Mouse (Mus musculus): ENCODE results near the gene Slc5a5. TPM values are rescaled to one million over a fixed set of nuclear protein-coding genes. Genes with fewer than 3 reads are reported as not detected.

Gene Slc5a5
- polyA plus RNA-seq, 1 experiment from 2014 or later = 0.11 TPM

GRCm38 (mm10) chr8:70856028-70856427 lies 36.5 kb downstream of the Slc5a5 start:
- no peak for ATAC-seq (ENCODE audit: low read depth)
- H3K27ac ChIP-seq (ENCODE audit: low read length) = no peak overlapping the region
- H3K27me3 ChIP-seq (ENCODE audit: control insufficient read depth, insufficient read depth, low read depth, low read length) = peaks cover 16% of the 10 kb centered on the region
- no peak overlapping the region for H3K9ac ChIP-seq (ENCODE audit: low read depth, low read length)
- H3K4me3 ChIP-seq (ENCODE audit: low read depth, low read length) = no peak overlapping the region
- peaks cover 24% of the 10 kb centered on the region for H3K4me1 ChIP-seq (ENCODE audit: control insufficient read depth, low read depth, low read length)
- no peaks in the 10 kb centered on the region for H3K36me3 ChIP-seq (ENCODE audit: control insufficient read depth, insufficient read depth)
- 59% methylated on average over 5 of the region's 5 CpGs for WGBS (ENCODE audit: insufficient replicate concordance)
- H3K4me2 ChIP-seq (ENCODE audit: low read depth, low read length) = no peak overlapping the region
- H3K9me3 ChIP-seq (replicated peaks; ENCODE audit: control insufficient read depth, low read length) = no peaks in the 10 kb centered on the region

- no peak for ATAC-seq (ENCODE audit: low read depth)
- H3K4me2 ChIP-seq (ENCODE audit: low read depth, low read length) = no peak overlapping the region
- peaks cover 24% of the 10 kb centered on the region for H3K4me1 ChIP-seq (ENCODE audit: control insufficient read depth, low read depth, low read length)
- 22% methylated on average over 2 of the region's 2 CpGs for WGBS (ENCODE audit: insufficient replicate concordance)
- no peak overlapping the region for H3K27ac ChIP-seq (ENCODE audit: low read length)
- H3K27me3 ChIP-seq (ENCODE audit: control insufficient read depth, insufficient read depth, low read depth, low read length) = peaks cover 10% of the 10 kb centered on the region
- H3K9ac ChIP-seq (ENCODE audit: low read depth, low read length) = no peak overlapping the region
- no peaks in the 10 kb centered on the region for H3K36me3 ChIP-seq (ENCODE audit: control insufficient read depth, insufficient read depth)
- H3K4me3 ChIP-seq (ENCODE audit: low read depth, low read length) = no peak overlapping the region
- no peaks in the 10 kb centered on the region for H3K9me3 ChIP-seq (replicated peaks; ENCODE audit: control insufficient read depth, low read length)
Measured at GRCm38 (mm10) chr8:70853863-70854262, 38.7 kb downstream of the Slc5a5 start.

- H3K27ac ChIP-seq (ENCODE audit: low read length) = no peak overlapping the region
- H3K36me3 ChIP-seq (ENCODE audit: control insufficient read depth, insufficient read depth) = no peaks in the 10 kb centered on the region
- WGBS (ENCODE audit: insufficient replicate concordance) = 87% methylated on average over 41 of the region's 41 CpGs
- no peak overlapping the region for H3K4me3 ChIP-seq (ENCODE audit: low read depth, low read length)
- no peak overlapping the region for H3K9ac ChIP-seq (ENCODE audit: low read depth, low read length)
- no peak overlapping the region for H3K4me2 ChIP-seq (ENCODE audit: low read depth, low read length)
- no peak for ATAC-seq (ENCODE audit: low read depth)
- no peaks in the 10 kb centered on the region for H3K9me3 ChIP-seq (replicated peaks; ENCODE audit: control insufficient read depth, low read length)
- H3K4me1 ChIP-seq (ENCODE audit: control insufficient read depth, low read depth, low read length) = peaks cover 19% of the 10 kb centered on the region
- peaks cover 13% of the 10 kb centered on the region for H3K27me3 ChIP-seq (ENCODE audit: control insufficient read depth, insufficient read depth, low read depth, low read length)
Measured at GRCm38 (mm10) chr8:70852595-70853231, 39.8 kb downstream of the Slc5a5 start.

GRCm38 (mm10) chr8:70851837-70852236 lies 40.7 kb downstream of the Slc5a5 start:
- H3K4me3 ChIP-seq (ENCODE audit: low read depth, low read length) = no peak overlapping the region
- no peak overlapping the region for H3K9ac ChIP-seq (ENCODE audit: low read depth, low read length)
- no peak for ATAC-seq (ENCODE audit: low read depth)
- H3K27ac ChIP-seq (ENCODE audit: low read length) = no peak overlapping the region
- peaks cover 13% of the 10 kb centered on the region for H3K4me1 ChIP-seq (ENCODE audit: control insufficient read depth, low read depth, low read length)
- H3K4me2 ChIP-seq (ENCODE audit: low read depth, low read length) = no peak overlapping the region
- no peaks in the 10 kb centered on the region for H3K9me3 ChIP-seq (replicated peaks; ENCODE audit: control insufficient read depth, low read length)
- WGBS (ENCODE audit: insufficient replicate concordance) = 44% methylated on average over 6 of the region's 6 CpGs
- H3K36me3 ChIP-seq (ENCODE audit: control insufficient read depth, insufficient read depth) = no peaks in the 10 kb centered on the region
- peaks cover 15% of the 10 kb centered on the region for H3K27me3 ChIP-seq (ENCODE audit: control insufficient read depth, insufficient read depth, low read depth, low read length)

GRCm38 (mm10) chr8:70850947-70851346 lies 41.6 kb downstream of the Slc5a5 start:
- no peak overlapping the region for H3K4me3 ChIP-seq (ENCODE audit: low read depth, low read length)
- H3K27me3 ChIP-seq (ENCODE audit: control insufficient read depth, insufficient read depth, low read depth, low read length) = peaks cover 18% of the 10 kb centered on the region
- H3K36me3 ChIP-seq (ENCODE audit: control insufficient read depth, insufficient read depth) = no peaks in the 10 kb centered on the region
- WGBS (ENCODE audit: insufficient replicate concordance) = 64% methylated on average over 4 of the region's 4 CpGs
- peaks cover 13% of the 10 kb centered on the region for H3K4me1 ChIP-seq (ENCODE audit: control insufficient read depth, low read depth, low read length)
- no peaks in the 10 kb centered on the region for H3K9me3 ChIP-seq (replicated peaks; ENCODE audit: control insufficient read depth, low read length)
- ATAC-seq (ENCODE audit: low read depth) = no peak
- no peak overlapping the region for H3K27ac ChIP-seq (ENCODE audit: low read length)
- H3K9ac ChIP-seq (ENCODE audit: low read depth, low read length) = no peak overlapping the region
- H3K4me2 ChIP-seq (ENCODE audit: low read depth, low read length) = no peak overlapping the region

- peaks cover 12% of the 10 kb centered on the region for H3K27me3 ChIP-seq (ENCODE audit: control insufficient read depth, insufficient read depth, low read depth, low read length)
- ATAC-seq (ENCODE audit: low read depth) = no peak
Measured at GRCm38 (mm10) chr8:70850132-70850845, 42.3 kb downstream of the Slc5a5 start.

GRCm38 (mm10) chr8:70849333-70849990 lies 43.1 kb downstream of the Slc5a5 start:
- H3K4me3 ChIP-seq (ENCODE audit: low read depth, low read length) = no peak overlapping the region
- no peak overlapping the region for H3K27ac ChIP-seq (ENCODE audit: low read length)
- H3K4me2 ChIP-seq (ENCODE audit: low read depth, low read length) = no peak overlapping the region
- peaks cover 8% of the 10 kb centered on the region; the same call in 1 of the 2 replicates for H3K27me3 ChIP-seq (ENCODE audit: control insufficient read depth, insufficient read depth, low read depth, low read length)
- no peak for ATAC-seq (ENCODE audit: low read depth)
- no peak overlapping the region for H3K9ac ChIP-seq (ENCODE audit: low read depth, low read length)
- no peaks in the 10 kb centered on the region for H3K36me3 ChIP-seq (ENCODE audit: control insufficient read depth, insufficient read depth)
- peaks cover 22% of the 10 kb centered on the region for H3K4me1 ChIP-seq (ENCODE audit: control insufficient read depth, low read depth, low read length)
- WGBS (ENCODE audit: insufficient replicate concordance) = 61% methylated on average over 3 of the region's 3 CpGs
- H3K9me3 ChIP-seq (replicated peaks; ENCODE audit: control insufficient read depth, low read length) = no peaks in the 10 kb centered on the region

More at GRCm38 (mm10) chr8:70850132-70850845, 42.3 kb downstream of the Slc5a5 start:
- H3K36me3 ChIP-seq (ENCODE audit: control insufficient read depth, insufficient read depth) = no peaks in the 10 kb centered on the region
- H3K4me2 ChIP-seq (ENCODE audit: low read depth, low read length) = no peak overlapping the region
- H3K27ac ChIP-seq (ENCODE audit: low read length) = no peak overlapping the region
- H3K4me3 ChIP-seq (ENCODE audit: low read depth, low read length) = no peak overlapping the region
- 54% methylated on average over 7 of the region's 7 CpGs for WGBS (ENCODE audit: insufficient replicate concordance)
- H3K9me3 ChIP-seq (replicated peaks; ENCODE audit: control insufficient read depth, low read length) = no peaks in the 10 kb centered on the region
- no peak overlapping the region for H3K9ac ChIP-seq (ENCODE audit: low read depth, low read length)
- peaks cover 15% of the 10 kb centered on the region for H3K4me1 ChIP-seq (ENCODE audit: control insufficient read depth, low read depth, low read length)

DNA sequence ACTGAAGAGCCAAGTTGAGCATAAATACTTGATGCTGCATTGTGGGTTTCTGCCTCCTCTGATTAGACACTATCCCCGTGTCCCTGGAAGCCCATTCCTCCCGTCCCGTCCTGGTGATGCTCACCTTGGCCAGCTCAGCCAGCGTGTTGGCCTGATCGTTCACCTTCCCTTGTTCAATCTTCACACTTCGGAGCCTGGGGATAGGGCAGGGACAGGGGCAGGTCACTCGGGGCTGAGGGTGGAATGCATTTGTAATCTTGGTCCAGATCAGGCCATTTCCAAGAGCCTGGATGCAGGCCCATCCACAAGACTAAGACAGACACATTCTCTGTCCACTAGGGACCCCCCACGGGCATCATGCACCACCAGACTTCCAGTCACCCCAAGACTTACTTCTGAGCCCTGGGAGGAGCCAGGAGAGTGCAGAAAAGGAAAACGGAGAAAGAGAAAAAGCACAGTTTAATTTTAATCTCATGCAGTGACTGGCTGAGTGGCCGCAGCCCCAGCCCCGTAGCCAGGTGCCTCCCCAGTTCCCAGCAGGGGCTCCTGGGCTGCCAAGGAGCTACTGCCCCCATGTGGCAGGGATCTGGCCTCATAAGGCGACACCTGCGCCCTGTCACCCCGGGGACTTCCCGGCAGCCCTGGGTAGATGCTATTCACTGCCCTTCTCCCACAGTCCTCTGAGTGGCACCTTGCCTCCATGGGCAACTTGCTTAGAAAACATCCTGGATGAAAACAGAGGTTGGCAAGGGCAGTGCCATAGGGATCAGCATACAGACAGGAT lies 46.0 kb downstream of the Slc5a5 start:
- no peak overlapping the region for H3K4me2 ChIP-seq (ENCODE audit: low read depth, low read length)
- no peaks in the 10 kb centered on the region for H3K9me3 ChIP-seq (replicated peaks; ENCODE audit: control insufficient read depth, low read length)
- H3K27ac ChIP-seq (ENCODE audit: low read length) = no peak overlapping the region
- H3K9ac ChIP-seq (ENCODE audit: low read depth, low read length) = no peak overlapping the region
- 49% methylated on average over 15 of the region's 15 CpGs for WGBS (ENCODE audit: insufficient replicate concordance)
- no peaks in the 10 kb centered on the region for H3K36me3 ChIP-seq (ENCODE audit: control insufficient read depth, insufficient read depth)
- H3K27me3 ChIP-seq (ENCODE audit: control insufficient read depth, insufficient read depth, low read depth, low read length) = peaks cover 8% of the 10 kb centered on the region; the same call in 1 of the 2 replicates
- no peak for ATAC-seq (ENCODE audit: low read depth)
- no peak overlapping the region for H3K4me3 ChIP-seq (ENCODE audit: low read depth, low read length)
- H3K4me1 ChIP-seq (ENCODE audit: control insufficient read depth, low read depth, low read length) = peaks cover 45% of the 10 kb centered on the region

Measured in liver, embryonic 16.5 days (tissue).